Mouse (Mus musculus) brain, embryonic 14.5 days (tissue): ENCODE results near the gene Dcaf6.

Experiments used
- CTCF ChIP-seq: fragments of 200-500 bp; IDR thresholded peaks from 2 replicates; pipeline ENCODE4 v1.5.1; 2012; ENCODE audit warnings: inconsistent platforms, mild to moderate bottlenecking, moderate library complexity, borderline replicate concordance; ENCODE audit not compliant: insufficient read depth, insufficient read length; ENCODE audit errors: extremely low read depth
- POLR2A ChIP-seq: fragments of 200-500 bp; IDR thresholded peaks from 2 replicates; pipeline ENCODE4 v1.6.1; 2012; ENCODE audit warnings: mild to moderate bottlenecking, inconsistent platforms, borderline replicate concordance; ENCODE audit not compliant: poor library complexity, insufficient read depth, insufficient read length, severe bottlenecking; ENCODE audit errors: extremely low read depth

DNA sequence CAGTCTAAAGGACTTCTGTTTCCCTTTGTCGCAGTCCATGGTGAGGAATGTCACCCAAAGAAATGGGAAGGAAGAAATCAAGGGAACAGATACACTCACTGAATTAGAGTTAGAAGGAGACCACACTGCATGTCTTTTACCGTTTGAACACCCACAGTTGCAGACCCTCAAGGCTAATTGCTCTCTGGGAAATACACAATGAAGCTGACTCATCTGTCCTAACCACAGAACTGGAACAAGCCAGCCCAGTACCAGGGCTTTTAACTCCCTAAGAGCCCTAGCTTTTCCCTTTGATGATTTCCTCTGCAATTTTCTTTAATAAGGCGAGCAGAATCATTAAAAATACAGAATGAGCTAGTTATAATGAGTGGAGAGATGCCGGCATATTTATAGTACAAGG, 115.8 kb downstream of the Dcaf6 start:
- TF ChIP-seq CTCF: no peak
- TF ChIP-seq POLR2A: no peak
